Mouse (Mus musculus): ENCODE results near the gene Sectm1a. TPM values are rescaled to one million over a fixed set of nuclear protein-coding genes. Genes with fewer than 3 reads are reported as not detected.
"Not testable (repeated sequence)": the region's sequence is repeated elsewhere in the genome, so short reads cannot be mapped to it uniquely, and the experiment has no call there.

The Sectm1a gene
- polyA plus RNA-seq, 1 experiment from 2014 or later = not detected

- no peak for ATAC-seq (ENCODE audit: insufficient number of reproducible peaks, insufficient read depth, low FRiP score, low TSS enrichment, low read depth)
- no peaks in the 10 kb centered on the region for H3K9me3 ChIP-seq
- H3K4me2 ChIP-seq = no peak overlapping the region
- H3K36me3 ChIP-seq = no peaks in the 10 kb centered on the region
- WGBS = 73% methylated on average over 6 of the region's 6 CpGs
- no peaks in the 10 kb centered on the region for H3K27me3 ChIP-seq
- H3K4me3 ChIP-seq (replicated peaks) = no peak overlapping the region
- H3K4me1 ChIP-seq (replicated peaks) = no peaks in the 10 kb centered on the region
- H3K27ac ChIP-seq = no peak overlapping the region
- no peak overlapping the region for H3K9ac ChIP-seq (replicated peaks)
Observed at GRCm38 (mm10) chr11:121088997-121089396, 8.0 kb upstream of the Sectm1a start.

- Histone ChIP-seq H3K9me3 (no peaks in the 10 kb centered on the region), H3K4me2 (no peak overlapping the region), H3K27me3 (no peaks in the 10 kb centered on the region), H3K36me3 (no peaks in the 10 kb centered on the region), H3K27ac (no peak overlapping the region), H3K9ac (replicated peaks) (no peak overlapping the region), H3K4me3 (replicated peaks) (no peak overlapping the region), H3K4me1 (replicated peaks) (no peaks in the 10 kb centered on the region)
- 68% methylated on average over 4 of the region's 4 CpGs for WGBS
- ATAC-seq (ENCODE audit: insufficient number of reproducible peaks, insufficient read depth, low FRiP score, low TSS enrichment, low read depth) = no peak
Observed at GRCm38 (mm10) chr11:121086296-121086695, 5.3 kb upstream of the Sectm1a start.

GRCm38 (mm10) chr11:121085181-121085580 lies 4.2 kb upstream of the Sectm1a start:
- no peak for ATAC-seq (ENCODE audit: insufficient number of reproducible peaks, insufficient read depth, low FRiP score, low TSS enrichment, low read depth)

GRCm38 (mm10) chr11:121082857-121083500 lies 2.0 kb upstream of the Sectm1a start:
- Histone ChIP-seq H3K4me3 (replicated peaks) (no peak overlapping the region), H3K4me1 (replicated peaks) (no peaks in the 10 kb centered on the region), H3K27me3 (0 out of 2 replicates have a peak, but pooled peaks cover 4% of the 10 kb centered on the region), H3K4me2 (no peak overlapping the region), H3K36me3 (no peaks in the 10 kb centered on the region), H3K9ac (replicated peaks) (no peak overlapping the region), H3K9me3 (no peaks in the 10 kb centered on the region), H3K27ac (no peak overlapping the region)
- no peak for ATAC-seq (ENCODE audit: insufficient number of reproducible peaks, insufficient read depth, low FRiP score, low TSS enrichment, low read depth)
- 82% methylated on average over 6 of the region's 6 CpGs for WGBS

More at GRCm38 (mm10) chr11:121085181-121085580, 4.2 kb upstream of the Sectm1a start:
- Histone ChIP-seq H3K27me3 (no peaks in the 10 kb centered on the region), H3K4me1 (replicated peaks) (no peaks in the 10 kb centered on the region), H3K27ac (no peak overlapping the region), H3K36me3 (no peaks in the 10 kb centered on the region), H3K4me2 (no peak overlapping the region), H3K9me3 (no peaks in the 10 kb centered on the region), H3K4me3 (replicated peaks) (no peak overlapping the region), H3K9ac (replicated peaks) (no peak overlapping the region)
- WGBS = 84% methylated on average over 5 of the region's 5 CpGs

GRCm38 (mm10) chr11:121082250-121082649 lies 1.2 kb upstream of the Sectm1a start:
- Histone ChIP-seq H3K4me3 (replicated peaks) (no peak overlapping the region), H3K27ac (no peak overlapping the region), H3K9ac (replicated peaks) (no peak overlapping the region), H3K9me3 (peaks cover 1% of the 10 kb centered on the region; the same call in 1 of the 2 replicates), H3K27me3 (0 out of 2 replicates have a peak, but pooled peaks cover 4% of the 10 kb centered on the region), H3K4me2 (no peak overlapping the region), H3K4me1 (replicated peaks) (no peaks in the 10 kb centered on the region), H3K36me3 (no peaks in the 10 kb centered on the region)
- 87% methylated on average over 3 of the region's 3 CpGs for WGBS
- no peak for ATAC-seq (ENCODE audit: insufficient number of reproducible peaks, insufficient read depth, low FRiP score, low TSS enrichment, low read depth)

- Histone ChIP-seq H3K27ac (no peak overlapping the region), H3K4me1 (replicated peaks) (no peaks in the 10 kb centered on the region), H3K36me3 (no peaks in the 10 kb centered on the region), H3K4me3 (replicated peaks) (no peak overlapping the region), H3K9me3 (peaks cover 5% of the 10 kb centered on the region; the same call in 1 of the 2 replicates), H3K27me3 (0 out of 2 replicates have a peak, but pooled peaks cover 4% of the 10 kb centered on the region), H3K4me2 (no peak overlapping the region), H3K9ac (replicated peaks) (no peak overlapping the region)
- WGBS = 92% methylated on average over 8 of the region's 8 CpGs
- no peak for ATAC-seq (ENCODE audit: insufficient number of reproducible peaks, insufficient read depth, low FRiP score, low TSS enrichment, low read depth)
Observed at GRCm38 (mm10) chr11:121080330-121080729, 690 bp downstream of the Sectm1a start.

GRCm38 (mm10) chr11:121075655-121076054 lies 5.4 kb downstream of the Sectm1a start:
- H3K9me3 ChIP-seq = peaks cover 5% of the 10 kb centered on the region; the same call in 1 of the 2 replicates
- H3K4me3 ChIP-seq (replicated peaks) = no peak overlapping the region
- no peak for ATAC-seq (ENCODE audit: insufficient number of reproducible peaks, insufficient read depth, low FRiP score, low TSS enrichment, low read depth)
- H3K4me1 ChIP-seq (replicated peaks) = no peaks in the 10 kb centered on the region
- no peaks in the 10 kb centered on the region for H3K36me3 ChIP-seq
- no peak overlapping the region for H3K4me2 ChIP-seq
- H3K27ac ChIP-seq = no peak overlapping the region
- 78% methylated on average over 5 of the region's 5 CpGs for WGBS
- H3K9ac ChIP-seq (replicated peaks) = no peak overlapping the region
- 0 out of 2 replicates have a peak, but pooled peaks cover 4% of the 10 kb centered on the region for H3K27me3 ChIP-seq

- not testable (repeated sequence) for H3K4me1 ChIP-seq (replicated peaks); ATAC-seq (ENCODE audit: insufficient number of reproducible peaks, insufficient read depth, low FRiP score, low TSS enrichment, low read depth); H3K9me3 ChIP-seq; H3K27ac ChIP-seq; H3K27me3 ChIP-seq; H3K4me3 ChIP-seq (replicated peaks); H3K4me2 ChIP-seq; H3K9ac ChIP-seq (replicated peaks); H3K36me3 ChIP-seq
- WGBS = 91% methylated on average over 12 of the region's 16 CpGs
Observed at GRCm38 (mm10) chr11:121069662-121070061, 11.4 kb downstream of the Sectm1a start.

GRCm38 (mm10) chr11:121067895-121068294 lies 13.1 kb downstream of the Sectm1a start:
- WGBS = 91% methylated on average over 2 of the region's 2 CpGs
- Histone ChIP-seq H3K4me3 (replicated peaks) (no peak overlapping the region), H3K9ac (replicated peaks) (no peak overlapping the region), H3K4me2 (no peak overlapping the region), H3K9me3 (0 out of 2 replicates have a peak, but pooled peaks cover 3% of the 10 kb centered on the region), H3K36me3 (no peaks in the 10 kb centered on the region), H3K27ac (no peak overlapping the region), H3K4me1 (replicated peaks) (no peaks in the 10 kb centered on the region), H3K27me3 (no peaks in the 10 kb centered on the region)
- no peak for ATAC-seq (ENCODE audit: insufficient number of reproducible peaks, insufficient read depth, low FRiP score, low TSS enrichment, low read depth)

- 77% methylated on average over 3 of the region's 3 CpGs for WGBS
- no peaks in the 10 kb centered on the region for H3K36me3 ChIP-seq
- H3K9ac ChIP-seq (replicated peaks) = no peak overlapping the region
- no peak for ATAC-seq (ENCODE audit: insufficient number of reproducible peaks, insufficient read depth, low FRiP score, low TSS enrichment, low read depth)
- H3K4me1 ChIP-seq (replicated peaks) = no peaks in the 10 kb centered on the region
- H3K4me3 ChIP-seq (replicated peaks) = no peak overlapping the region
- H3K4me2 ChIP-seq = no peak overlapping the region
- no peaks in the 10 kb centered on the region for H3K9me3 ChIP-seq
- no peaks in the 10 kb centered on the region for H3K27me3 ChIP-seq
- no peak overlapping the region for H3K27ac ChIP-seq
Observed at GRCm38 (mm10) chr11:121064197-121064596, 16.8 kb downstream of the Sectm1a start.

- Histone ChIP-seq H3K4me3 (replicated peaks) (no peak within 1 kb of the TSS), H3K27ac (no peak within 1 kb of the TSS), H3K9ac (replicated peaks) (no peak within 1 kb of the TSS), H3K4me2 (no peak within 1 kb of the TSS), H3K4me1 (replicated peaks) (no peaks in the 10 kb centered on the region), H3K27me3 (no peaks in the 10 kb centered on the region), H3K9me3 (no peaks in the 10 kb centered on the region), H3K36me3 (no peaks in the 10 kb centered on the region)
- ATAC-seq (ENCODE audit: insufficient number of reproducible peaks, insufficient read depth, low FRiP score, low TSS enrichment, low read depth) = no peak
- 76% methylated on average over 5 of the region's 5 CpGs for WGBS
Observed at GRCm38 (mm10) chr11:121063379-121063778, 17.6 kb downstream of the Sectm1a start, which contains the start of gene Sectm1b. Gene Sectm1b, minus strand, starts transcription at chr11:121063569.

- Histone ChIP-seq H3K9me3 (no peaks in the 10 kb centered on the region), H3K9ac (replicated peaks) (no peak overlapping the region), H3K4me2 (no peak overlapping the region), H3K27me3 (no peaks in the 10 kb centered on the region), H3K36me3 (no peaks in the 10 kb centered on the region), H3K4me1 (replicated peaks) (no peaks in the 10 kb centered on the region), H3K4me3 (replicated peaks) (no peak overlapping the region), H3K27ac (no peak overlapping the region)
- ATAC-seq (ENCODE audit: insufficient number of reproducible peaks, insufficient read depth, low FRiP score, low TSS enrichment, low read depth) = no peak
- WGBS = 82% methylated on average over 8 of the region's 8 CpGs
Observed at GRCm38 (mm10) chr11:121061615-121062014, 19.4 kb downstream of the Sectm1a start.
